Mouse (Mus musculus): ENCODE data around the gene Gm21719.

The Gm21719 gene

GRCm38 (mm10) chrY:6682772-6683171 lies at the start of gene Gm21719:
Gene Gm21719 (minus strand): TSS chrY:6682872.
- WGBS, result 71% methylated on average over 1 of the region's 1 CpGs

All from cerebral cortex, adult 2 months (tissue).